Mouse (Mus musculus) kidney, adult 8-10 months (tissue): ENCODE measurements around the gene Grik1.

Experiments used
- DNase-seq, 2 experiments: peaks; one replicate each; pipeline ENCODE4 v3.0.0; 2022

Grik1 gene

DNA sequence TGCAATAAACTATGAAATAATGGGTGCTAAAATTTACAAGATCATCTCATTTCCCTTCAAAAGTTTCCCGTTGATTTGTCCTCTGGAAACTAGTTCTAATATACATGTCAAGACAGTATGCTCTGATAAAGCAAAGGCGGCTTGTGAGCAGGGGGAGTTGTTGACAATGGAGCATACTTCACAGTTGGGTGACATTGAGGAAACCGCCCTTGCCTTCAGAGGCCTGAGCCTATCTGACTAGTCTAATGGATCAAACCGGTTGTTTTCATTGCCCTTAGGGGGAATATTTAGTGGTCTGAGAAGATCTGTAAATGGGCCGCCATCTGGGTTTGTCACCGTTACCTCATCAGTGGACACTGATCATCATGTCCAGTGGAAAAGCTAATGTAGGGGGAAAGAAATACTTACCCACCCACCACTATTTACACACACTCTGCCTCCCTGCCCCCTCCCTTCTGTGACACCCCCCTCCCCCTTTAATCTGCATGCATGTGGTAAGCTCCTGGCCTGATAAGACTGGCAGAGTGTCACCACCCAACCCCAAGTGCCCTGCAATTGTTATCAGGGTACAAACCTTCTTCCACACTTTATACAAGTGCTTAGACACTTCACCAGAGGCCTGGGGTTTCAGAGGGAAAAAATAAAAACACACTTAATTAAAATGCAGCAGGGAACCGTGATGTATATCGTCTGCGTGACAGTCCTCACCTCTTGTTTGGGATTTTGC is 335.2 kb downstream of the Grik1 start:
- no peak for DNase-seq

DNA sequence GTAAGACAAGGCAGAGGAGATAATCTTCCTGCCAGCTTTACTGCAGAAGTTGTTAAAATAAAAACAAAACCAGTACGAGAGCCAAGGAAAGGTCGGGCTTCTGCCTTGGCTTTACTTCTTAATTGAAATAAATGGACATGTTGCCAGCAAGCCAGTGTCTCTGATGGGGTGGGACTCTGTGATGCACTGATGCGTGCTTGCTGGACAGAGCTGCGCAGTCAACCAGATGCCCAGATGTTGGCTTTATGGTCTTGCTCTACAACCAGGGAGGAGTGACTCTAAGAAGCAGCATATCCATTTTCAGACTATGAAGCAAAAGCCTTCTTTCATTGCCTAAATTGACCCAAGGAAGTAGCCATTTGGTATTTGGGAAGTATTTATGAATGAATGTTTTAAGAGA is 336.9 kb downstream of the Grik1 start:
- DNase-seq: no peak

GRCm38 (mm10) chr16:87949881-87950280 is 340.2 kb downstream of the Grik1 start:
- no peak for DNase-seq

DNA sequence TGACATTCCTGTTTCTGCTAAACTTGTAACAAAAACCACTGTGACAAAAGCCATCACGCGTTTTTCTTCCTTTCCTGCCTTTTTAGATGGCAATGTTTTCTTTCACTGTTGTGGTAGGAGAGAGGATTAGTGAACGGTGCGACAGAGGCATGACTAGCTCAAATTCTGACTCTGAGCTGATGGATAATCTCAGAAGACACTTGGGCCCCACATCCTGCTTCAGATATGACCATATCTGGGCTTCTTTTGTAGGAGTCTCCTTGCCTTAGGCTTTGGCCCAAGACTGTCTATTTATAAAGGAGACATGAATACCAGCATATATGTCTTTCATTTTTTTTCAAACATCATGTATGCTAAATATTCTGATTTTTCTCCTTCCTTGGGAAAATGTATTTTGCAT is 341.9 kb downstream of the Grik1 start:
- DNase-seq: no peak

DNA sequence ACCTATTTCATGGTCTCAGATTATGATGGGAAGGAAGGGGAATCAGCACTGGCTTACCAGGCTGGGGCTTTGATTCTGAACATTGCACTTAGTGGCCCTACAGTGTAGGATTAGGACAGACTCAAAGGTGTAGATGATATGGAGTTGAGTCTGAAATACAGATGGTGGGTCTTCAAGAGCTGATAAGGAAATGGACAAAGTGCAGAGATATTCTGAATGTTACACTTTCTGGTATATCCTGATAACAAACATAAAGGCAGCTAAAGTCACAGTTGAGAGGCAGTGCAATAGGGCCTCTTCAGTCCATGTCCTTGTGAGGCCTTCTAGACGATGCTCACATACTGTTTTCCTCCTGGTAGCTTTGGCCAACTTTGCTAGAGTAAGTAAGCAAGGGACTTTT is 345.7 kb downstream of the Grik1 start:
- DNase-seq: no peak

DNA sequence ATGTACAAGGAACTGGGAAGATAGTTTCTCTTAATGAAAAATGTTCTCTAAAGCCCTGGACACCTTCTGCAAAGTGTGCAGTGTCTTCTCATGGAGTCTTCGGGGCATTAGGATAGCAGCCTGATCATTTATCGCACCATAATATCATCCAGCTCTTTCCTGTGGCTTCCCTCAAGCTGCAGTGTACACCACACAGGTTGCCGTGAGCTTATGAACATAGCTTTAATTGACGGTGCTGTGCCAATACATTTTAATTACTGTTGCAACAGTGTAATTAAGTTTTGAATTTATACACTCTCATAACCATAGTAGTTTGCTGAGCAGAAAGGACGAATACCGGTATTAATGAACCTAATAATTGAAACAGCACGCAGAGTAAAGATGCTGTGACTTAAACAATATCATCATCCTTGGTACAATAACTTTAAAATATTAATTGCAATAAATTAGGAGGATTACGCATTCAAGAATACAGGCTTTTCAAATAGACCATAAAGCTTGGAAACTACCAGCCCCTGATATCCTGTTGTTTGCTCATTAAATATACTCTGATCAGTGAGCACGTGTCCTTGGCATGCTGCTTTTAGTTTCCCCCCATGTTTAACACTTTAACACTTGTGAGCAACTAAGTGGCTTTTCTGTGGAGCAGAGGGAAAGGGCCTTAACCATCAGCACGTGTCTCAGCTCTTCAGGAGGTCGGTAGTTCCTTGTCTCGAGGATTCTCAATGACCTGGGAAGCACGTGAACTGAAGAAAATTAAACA is 347.8 kb downstream of the Grik1 start:
- DNase-seq: no peak

GRCm38 (mm10) chr16:87934685-87935084 is 355.4 kb downstream of the Grik1 start:
- DNase-seq: no peak

GRCm38 (mm10) chr16:87931358-87931757 is 358.7 kb downstream of the Grik1 start:
- DNase-seq: no peak

GRCm38 (mm10) chr16:87930519-87930918 is 359.5 kb downstream of the Grik1 start:
- DNase-seq: no peak

DNA sequence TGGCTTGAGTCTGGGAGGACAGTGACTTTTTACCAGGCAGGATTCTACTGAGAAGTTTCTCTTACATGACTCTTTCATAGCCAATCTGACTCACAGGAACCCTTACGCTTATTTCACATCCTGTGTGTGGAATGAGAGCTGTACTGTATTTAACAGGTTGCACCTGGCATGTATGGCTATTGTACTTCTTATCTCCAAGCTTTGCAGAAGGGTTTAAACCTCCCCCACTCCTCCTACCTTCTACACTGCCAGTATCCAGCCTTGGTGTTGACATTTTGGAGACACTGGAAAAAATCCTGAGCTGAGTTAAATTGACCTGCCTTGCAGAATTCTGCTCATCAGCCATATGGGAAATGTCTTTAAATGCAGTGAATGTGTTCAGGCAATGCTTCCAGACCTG is 361.4 kb downstream of the Grik1 start:
- DNase-seq: no peak

DNA sequence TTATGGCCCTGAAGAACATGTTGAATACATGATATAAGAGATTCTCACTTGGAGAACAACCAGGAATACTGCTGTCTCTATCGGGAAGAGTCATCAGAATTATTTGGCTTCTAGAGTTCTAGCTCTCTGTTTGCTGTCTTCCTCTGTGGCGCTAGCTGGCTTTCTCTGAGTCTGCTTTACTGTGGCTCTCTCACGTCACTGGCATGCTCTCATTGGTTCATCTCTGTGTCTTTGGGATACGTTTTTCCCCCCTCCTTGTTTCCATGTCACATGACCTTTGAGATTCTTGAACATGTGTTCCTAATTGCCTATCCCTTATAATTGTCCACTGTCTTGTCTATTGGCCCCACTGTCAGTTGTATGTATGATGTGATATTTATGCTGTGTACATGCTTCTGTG is 372.2 kb downstream of the Grik1 start:
- no peak for DNase-seq

DNA sequence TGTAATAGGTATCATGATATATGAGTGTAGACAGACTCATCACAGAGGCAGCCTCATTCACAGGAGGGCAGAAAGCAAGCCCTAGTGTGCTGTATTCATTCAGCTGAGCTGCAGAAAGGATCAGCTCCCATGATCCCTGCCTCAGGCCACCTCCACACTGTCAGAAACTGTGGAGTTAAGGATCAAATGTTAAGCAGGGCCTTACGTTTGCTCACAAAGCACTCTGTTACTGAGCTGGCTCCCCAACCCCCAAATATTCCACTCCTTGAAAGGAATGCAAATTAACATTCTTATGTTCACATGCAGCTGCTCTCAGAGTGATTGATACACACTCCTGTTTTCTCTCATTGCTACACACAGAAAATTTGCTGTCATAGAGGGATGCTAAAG is 372.9 kb downstream of the Grik1 start:
- no peak for DNase-seq

DNA sequence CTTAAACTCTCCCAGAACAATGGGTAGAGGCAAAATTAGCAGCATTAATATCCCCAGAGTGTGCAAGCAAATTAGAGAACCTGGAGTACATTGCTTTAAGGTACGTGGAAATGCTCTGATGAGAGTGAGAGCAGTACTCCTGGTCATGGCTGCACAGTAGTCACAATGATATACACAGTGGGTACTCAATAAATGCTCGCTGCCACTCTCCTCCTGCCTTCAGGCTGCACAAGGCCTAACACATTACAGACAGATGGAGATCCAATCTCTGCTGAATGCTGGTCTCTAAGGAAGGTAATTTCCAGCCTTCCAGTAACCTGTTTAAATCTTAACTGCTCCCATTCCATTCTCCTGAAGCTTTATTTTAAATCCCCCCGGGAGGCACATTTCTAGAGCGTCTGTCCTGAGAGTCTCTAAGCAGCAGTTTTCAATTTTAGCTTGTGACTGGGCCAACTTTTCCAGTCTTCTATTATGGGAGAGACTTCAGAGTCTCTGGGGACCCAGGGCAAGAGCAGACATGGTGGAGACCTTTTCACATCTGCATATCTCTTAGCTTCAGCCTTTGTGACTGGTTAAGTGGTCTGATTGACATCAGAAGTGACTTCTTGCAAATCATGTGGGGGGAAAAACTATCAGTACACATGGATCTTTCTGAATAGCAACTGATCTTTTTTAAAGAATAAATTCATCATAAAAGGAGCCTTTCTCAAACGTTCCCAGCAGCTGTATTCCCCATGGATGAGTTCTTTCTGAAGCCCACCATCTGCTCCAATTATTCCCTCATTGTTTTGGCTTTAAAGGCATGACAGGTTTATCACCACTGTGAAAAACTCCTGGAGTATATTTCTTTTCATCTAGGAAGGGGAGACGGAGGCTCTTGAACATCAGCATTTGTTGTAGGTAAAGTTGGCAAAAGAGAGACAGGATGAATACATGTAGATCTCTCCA is 373.6 kb downstream of the Grik1 start:
- DNase-seq: no peak

DNA sequence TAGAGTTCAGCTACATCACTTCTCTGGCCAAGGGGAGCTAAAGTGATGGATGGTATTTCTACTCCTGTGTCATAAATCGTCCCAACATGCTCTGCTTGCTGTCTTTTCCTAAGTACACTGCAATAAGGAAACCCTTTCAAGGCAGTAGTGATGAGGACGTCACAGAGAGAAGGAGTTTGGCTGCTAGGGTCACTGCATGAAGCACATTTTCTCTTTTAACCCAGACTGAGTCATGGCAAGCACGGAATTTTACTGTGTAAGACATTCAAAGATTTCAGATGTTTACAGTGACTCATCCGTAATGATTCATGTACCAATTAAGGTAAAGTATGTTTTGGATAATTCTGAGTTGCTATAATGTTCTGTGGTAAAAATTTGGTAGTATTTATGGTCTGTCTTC is 374.9 kb downstream of the Grik1 start:
- no peak for DNase-seq

- peak; percentile 64 to 74 for DNase-seq
These were observed 376.3 kb downstream of the Grik1 start for GRCm38 (mm10) chr16:87913781-87914180.

- peak; percentile 20 to 53 for DNase-seq
These were observed 378.9 kb downstream of the Grik1 start for GRCm38 (mm10) chr16:87911201-87911600.

- DNase-seq: no peak
These were observed 388.0 kb downstream of the Grik1 start for GRCm38 (mm10) chr16:87902049-87902448.

GRCm38 (mm10) chr16:87901189-87901588 is 388.9 kb downstream of the Grik1 start:
- no peak for DNase-seq

- no peak for DNase-seq
These were observed 414.1 kb downstream of the Grik1 start for GRCm38 (mm10) chr16:87875927-87876326.

GRCm38 (mm10) chr16:87864526-87864925 is 425.5 kb downstream of the Grik1 start:
- DNase-seq: no peak

GRCm38 (mm10) chr16:87861722-87862121 is 428.3 kb downstream of the Grik1 start:
- DNase-seq: no peak

DNA sequence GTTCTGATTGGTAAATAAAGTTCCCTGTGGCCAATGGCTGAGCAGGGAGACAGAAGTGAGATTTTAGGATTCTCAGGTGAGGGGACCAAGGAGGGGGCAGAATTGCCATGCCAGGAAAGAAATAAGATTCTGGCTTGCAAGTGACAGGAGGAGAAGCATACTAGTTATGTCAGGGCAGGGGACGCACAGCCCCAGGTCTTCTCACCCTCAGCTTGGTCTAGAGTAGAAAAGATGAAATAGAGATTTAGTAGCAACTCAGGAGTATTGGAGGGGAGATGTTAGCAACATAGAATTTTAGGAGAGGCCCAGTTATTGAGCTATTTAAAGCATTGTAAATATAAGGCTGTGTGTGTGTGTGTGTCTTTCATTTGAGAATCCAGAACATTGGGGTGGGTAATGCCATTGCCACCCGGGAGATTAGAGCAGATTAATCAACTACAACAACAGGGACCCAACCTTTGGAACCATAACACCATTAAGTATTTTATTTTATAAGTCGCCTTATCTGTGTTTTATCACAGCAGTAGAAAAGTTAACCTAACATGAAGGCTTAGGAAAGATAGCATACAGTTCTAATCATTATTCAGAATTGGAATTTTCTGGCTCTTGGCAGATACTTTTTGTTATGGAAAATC is 436.5 kb downstream of the Grik1 start:
- DNase-seq: no peak

DNA sequence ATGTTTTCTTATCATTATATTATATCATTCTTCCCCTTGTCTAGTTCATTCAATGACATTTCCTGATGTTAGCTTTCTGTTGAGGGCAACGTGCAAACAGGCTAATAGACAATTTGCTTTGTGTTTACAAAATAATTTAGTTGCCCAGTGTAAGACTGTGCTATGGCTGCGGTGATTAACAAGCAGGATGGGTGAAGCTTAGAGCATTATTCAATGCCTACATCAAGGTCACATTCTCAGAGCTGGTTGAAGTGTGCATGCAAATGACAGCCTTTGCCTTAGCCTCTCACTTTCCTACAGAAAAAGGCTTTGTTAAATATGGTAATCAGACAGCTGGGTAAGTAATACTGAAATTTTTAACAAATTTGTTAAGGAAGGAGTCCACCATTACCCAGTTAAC is 438.5 kb downstream of the Grik1 start:
- DNase-seq: no peak
